Mouse (Mus musculus): ENCODE results near the gene Ifi47.

Ifi47 gene

GRCm38 (mm10) chr11:49089735-49090507, 13.5 kb downstream of the Ifi47 start:
- no peak for DNase-seq (ENCODE audit: low read depth in 1 of 2, low spot score in 2 of 2)

DNA sequence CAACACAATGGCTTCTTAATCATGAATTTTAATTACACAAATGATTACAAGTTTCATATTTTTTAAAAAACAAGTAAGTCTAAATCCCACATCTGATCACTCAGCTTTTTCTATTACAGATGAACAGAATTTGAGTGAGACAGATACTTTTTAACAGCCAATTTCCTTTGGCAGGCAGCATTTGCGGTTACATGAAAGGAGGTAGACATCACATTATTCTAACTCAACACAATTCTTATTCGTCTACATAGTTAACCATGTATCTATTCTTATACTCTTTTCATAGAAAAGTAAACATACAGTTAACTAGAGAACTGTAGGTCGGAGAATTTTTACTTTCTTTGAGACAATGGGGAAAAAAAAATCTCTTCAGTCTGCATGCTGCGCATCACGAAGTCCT, 14.2 kb downstream of the Ifi47 start:
- no peak for DNase-seq (ENCODE audit: low read depth in 1 of 2, low spot score in 2 of 2)

DNA sequence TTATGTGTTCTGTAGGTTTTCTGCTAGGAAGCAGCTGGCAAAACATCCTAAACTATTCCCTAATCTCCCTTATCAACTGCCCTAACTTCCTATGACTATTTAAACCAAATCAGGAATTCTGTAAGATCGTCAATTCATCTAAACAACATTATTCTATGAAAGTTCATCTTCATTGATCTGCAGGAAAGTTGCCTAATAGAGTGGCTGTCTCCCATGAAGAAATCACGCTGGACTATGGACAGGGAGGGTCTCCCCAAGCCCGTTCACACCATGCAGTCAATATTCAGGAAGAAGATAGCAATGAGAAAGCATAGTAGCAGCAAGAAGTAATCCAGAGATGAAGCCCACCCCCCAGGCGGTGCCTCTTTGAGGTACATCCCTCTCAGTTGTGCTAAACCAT, 14.8 kb downstream of the Ifi47 start:
- DNase-seq (ENCODE audit: low read depth in 1 of 2, low spot score in 2 of 2), result no peak

DNA sequence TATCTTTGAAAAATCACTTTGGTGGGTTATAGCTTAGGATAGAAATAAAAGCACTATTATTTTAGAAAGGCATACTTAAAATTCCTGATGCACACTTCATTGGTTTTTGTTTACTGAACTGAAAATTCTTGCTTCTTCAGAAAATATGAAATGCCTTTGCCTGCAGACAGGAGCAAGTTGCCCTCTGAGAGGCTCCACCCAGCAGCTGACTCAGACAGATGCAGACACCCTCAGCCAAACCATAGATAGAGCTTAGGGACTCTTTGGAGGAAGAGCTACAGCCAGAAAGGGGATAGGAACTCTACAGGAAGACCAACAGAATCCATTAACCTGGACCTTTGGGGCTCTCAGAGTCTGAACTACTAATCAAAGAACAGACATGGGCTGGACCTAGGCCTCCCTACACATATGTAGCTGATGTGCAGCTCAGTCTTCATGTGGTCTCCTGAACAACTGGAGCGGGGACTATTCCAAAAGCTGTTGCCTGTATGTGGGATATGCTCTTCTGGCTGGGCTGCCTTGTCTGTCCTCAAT, 15.7 kb downstream of the Ifi47 start:
- DNase-seq (ENCODE audit: low read depth in 1 of 2, low spot score in 2 of 2), result no peak

DNA sequence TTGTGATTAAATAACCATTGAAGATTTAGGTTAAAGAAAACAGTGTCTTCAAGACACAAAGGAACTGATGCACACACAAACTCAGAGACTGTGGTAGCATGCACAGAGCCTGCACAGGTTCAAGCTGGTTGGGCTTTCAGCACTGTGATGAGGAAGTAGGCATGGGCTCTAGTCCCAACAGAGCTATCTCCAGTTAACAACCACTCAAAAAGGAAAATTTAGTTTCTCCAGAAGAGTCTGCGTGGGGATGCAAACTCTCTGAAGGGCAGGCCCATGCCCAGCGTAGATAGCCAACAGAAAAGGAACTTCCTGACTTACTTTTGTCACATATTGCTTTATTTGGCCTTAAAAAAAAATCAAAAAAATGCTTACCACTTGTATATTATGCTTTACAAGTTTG, 16.4 kb downstream of the Ifi47 start:
- DNase-seq (ENCODE audit: low read depth in 1 of 2, low spot score in 2 of 2), result no peak

- no peak for DNase-seq (ENCODE audit: low read depth in 1 of 2, low spot score in 2 of 2)
These were observed 17.7 kb downstream of the Ifi47 start for GRCm38 (mm10) chr11:49093861-49094660.

- DNase-seq (ENCODE audit: low read depth in 1 of 2, low spot score in 2 of 2), result no peak
These were observed 19.0 kb downstream of the Ifi47 start for GRCm38 (mm10) chr11:49095367-49095766.

DNA sequence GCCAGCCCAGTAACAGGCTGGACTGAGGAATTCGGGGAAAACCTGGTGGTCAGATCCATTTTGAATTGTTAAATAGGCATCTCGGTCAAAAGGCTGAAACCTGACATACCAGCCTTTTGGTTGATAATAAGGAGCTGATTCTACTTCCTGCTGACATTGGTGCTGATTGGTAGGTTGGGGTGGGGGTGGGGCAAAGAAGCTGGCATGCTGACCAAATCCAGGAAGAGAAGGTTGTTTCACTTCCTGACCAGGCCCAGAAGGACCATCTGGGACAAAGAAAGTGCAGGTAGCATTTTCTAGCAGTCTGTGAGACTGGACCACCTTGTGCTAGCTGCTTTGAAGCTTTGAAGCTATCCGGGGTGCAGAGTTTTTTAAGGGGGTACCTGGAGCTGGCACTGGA, 24.0 kb downstream of the Ifi47 start:
- no peak for DNase-seq (ENCODE audit: low read depth in 1 of 2, low spot score in 2 of 2)

GRCm38 (mm10) chr11:49101500-49101899, 25.1 kb downstream of the Ifi47 start:
- no peak for DNase-seq (ENCODE audit: low read depth in 1 of 2, low spot score in 2 of 2)

DNA sequence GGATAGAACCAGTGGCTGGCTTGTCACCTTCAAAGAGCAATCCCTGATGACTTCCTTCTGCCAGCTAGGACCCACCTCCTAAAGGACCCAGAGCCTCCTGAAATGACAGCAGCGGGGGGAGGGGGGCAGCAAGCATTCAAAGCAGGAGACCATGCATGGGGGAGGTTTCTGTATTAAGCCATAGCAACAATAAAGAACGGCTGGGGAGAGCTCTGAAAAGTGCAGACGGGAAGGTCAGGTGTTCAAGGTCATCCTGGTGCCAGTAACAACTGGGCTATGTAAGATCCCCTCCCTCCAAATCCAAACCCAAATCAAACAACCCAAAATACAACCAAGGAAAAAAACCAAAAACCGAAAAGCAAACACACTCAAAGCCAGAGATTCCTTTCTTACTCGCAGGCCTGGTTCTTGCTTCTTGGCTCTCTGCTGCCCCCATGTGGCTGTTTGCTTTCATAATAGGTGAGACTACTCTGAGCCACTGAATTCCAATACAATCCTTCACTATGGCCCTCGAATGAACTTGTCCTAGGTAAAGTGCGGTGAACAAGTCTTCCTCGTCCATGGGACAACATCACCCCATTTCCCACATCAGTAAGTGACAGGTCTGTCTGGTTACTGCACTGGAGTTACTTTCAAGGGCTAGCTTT, 26.8 kb downstream of the Ifi47 start:
- peak; percentile 36 to 77 for DNase-seq (ENCODE audit: low read depth in 1 of 2, low spot score in 2 of 2)

GRCm38 (mm10) chr11:49105752-49106151, 29.4 kb downstream of the Ifi47 start:
- DNase-seq (ENCODE audit: low read depth in 1 of 2, low spot score in 2 of 2), result no peak

GRCm38 (mm10) chr11:49107650-49108537, 31.5 kb downstream of the Ifi47 start:
- no peak for DNase-seq (ENCODE audit: low read depth in 1 of 2, low spot score in 2 of 2)

DNA sequence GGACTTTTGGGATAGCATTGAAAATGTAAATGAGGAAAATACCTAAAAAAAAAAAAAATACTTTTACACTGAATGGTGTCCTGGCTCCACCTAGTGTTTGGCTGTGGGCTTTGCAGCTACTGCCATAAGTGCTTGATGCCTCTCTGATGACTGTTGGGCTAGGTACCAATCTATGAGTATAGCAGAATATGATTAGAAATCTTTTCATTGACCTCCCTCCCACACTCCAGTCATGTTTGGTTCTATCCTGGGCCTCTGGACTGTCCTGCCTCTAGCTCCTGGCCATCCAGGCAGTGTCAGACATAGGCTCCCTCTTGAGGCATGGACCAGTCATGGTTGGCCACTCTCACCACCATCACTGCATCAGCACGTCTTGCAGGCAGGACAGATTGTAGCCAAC, 32.4 kb downstream of the Ifi47 start:
- DNase-seq (ENCODE audit: low read depth in 1 of 2, low spot score in 2 of 2), result no peak

GRCm38 (mm10) chr11:49111000-49111399, 34.6 kb downstream of the Ifi47 start:
- no peak for DNase-seq (ENCODE audit: low read depth in 1 of 2, low spot score in 2 of 2)

DNA sequence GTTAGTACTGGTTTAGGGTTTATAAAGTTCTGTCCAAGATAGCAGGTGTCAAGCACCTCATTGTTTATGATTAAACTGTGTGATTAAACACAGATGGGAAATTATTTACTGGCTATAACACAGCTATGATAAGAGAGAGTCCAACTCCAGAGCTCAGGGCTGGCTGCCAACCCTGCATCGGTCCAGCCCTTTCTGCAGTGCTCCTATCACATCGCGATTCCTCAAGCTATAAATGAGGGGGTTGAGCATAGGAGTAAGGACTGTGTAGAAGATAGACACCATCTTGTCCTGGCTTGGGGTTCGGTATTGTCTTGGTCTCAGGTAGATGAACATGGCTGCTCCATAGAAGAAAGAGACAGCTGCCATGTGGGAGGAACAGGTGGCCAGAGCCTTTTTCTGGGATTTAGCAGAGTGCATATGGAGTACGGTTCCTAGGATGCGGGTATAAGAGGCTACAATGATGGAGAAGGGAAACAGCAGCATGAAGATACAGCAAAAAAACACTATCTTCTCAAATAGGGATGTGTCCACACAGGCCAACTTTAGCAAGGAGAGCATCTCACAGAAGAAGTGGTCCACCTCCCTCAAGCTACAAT, 36.3 kb downstream of the Ifi47 start:
- DNase-seq (ENCODE audit: low read depth in 1 of 2, low spot score in 2 of 2), result no peak

- no peak for DNase-seq (ENCODE audit: low read depth in 1 of 2, low spot score in 2 of 2)
These were observed 37.8 kb downstream of the Ifi47 start for GRCm38 (mm10) chr11:49114158-49114557.

DNA sequence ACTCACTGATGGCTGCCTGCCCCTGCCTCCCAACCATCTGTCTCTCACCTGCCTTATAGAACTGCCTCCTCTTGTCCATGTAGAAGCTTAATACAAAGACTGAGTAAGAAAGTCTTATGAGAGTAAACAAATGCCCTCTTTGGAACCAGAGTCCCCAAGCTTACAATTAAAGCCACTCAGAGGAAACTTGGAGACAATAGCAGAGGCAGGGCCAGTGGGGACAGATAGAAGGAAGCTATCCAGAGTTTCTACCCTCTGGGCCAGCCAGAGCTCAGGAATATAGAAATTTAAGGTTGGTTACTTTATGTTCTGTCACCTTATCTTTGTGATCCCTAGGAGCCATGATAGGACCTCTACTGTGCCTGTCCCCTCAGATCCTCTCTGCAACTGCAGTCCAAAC, 38.4 kb downstream of the Ifi47 start, which contains the start of gene Olfr1396:
Olfr1396 (minus strand) TSS at position 101 of the 400 bp plus-strand sequence.
- no peak for DNase-seq (ENCODE audit: low read depth in 1 of 2, low spot score in 2 of 2)

DNA sequence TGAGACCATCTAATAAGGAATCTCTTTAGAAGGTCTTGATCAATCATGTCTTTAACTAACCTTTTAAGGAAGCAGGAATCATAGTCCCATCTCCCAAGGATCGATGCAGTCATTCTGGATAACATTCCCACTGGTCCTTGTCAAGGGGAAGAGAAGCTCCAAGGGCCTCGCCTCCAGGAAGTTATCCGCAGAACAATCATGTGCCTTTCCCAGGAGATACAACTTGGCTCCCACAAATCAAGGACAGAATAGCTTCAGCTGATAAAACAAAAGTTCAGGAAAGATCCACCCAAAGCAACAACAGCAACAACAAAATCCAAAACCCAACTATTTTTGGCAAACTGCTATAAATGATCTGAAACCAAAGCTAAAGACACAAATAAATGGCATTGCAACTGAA, 43.2 kb downstream of the Ifi47 start:
- no peak for DNase-seq (ENCODE audit: low read depth in 1 of 2, low spot score in 2 of 2)

DNA sequence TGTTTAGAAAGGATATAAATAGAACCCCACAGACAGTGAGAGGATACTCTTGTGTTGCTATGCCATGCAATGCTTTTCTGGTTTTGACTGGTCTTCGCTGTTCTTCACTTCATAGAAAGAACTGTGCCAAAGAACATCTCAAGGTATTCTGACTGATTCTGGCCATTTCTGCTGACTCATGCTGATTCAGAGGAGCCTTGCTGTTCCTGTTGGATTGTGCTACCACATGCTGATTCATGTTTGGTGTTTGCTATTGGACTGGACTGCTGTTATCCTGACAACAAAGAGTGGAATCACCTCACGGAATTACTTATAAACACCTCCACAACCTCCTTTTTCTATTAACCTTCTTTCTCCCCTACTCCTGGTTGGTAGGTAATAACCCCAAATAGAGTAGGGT, 47.8 kb downstream of the Ifi47 start:
- no peak for DNase-seq (ENCODE audit: low read depth in 1 of 2, low spot score in 2 of 2)

DNA sequence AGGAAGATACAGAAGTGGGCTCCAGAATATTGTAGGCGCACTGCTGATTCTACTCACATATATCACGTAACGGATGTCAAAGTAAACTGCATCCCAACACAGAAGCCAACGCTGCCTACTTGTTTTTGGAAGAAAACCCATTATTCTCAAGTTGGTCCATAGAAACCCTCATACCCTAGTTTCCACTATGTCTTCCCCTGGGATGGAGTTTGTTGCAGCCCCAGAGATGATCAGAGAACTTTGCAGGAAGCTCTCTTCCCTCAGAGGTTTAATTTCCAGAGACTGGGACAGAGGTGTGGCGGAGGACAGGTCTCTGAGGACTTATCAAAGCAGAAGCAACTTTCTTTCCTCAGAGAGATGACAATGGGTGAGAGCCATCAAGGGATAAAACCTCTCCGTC, 65.6 kb downstream of the Ifi47 start, which contains the start of gene Olfr1395:
Olfr1395 (plus strand) TSS at position 301 of the 400 bp plus-strand sequence.
- DNase-seq (ENCODE audit: low read depth in 1 of 2, low spot score in 2 of 2), result no peak
